Mouse (Mus musculus) lung, adult 2 months (tissue): ENCODE results near the gene Unkl. TPM values are rescaled to one million over a fixed set of nuclear protein-coding genes. Genes with fewer than 3 reads are reported as not detected.
"Not testable (repeated sequence)": the region's sequence is repeated elsewhere in the genome, so short reads cannot be mapped to it uniquely, and the experiment has no call there.

ENCODE experiments used
- DNase-seq: peaks from one replicate; pipeline ENCODE4 v3.0.0; 2022
- H3K4me1 ChIP-seq: fragments of 200-500 bp; 2 replicates; pipeline ENCODE4 v1.6.1; 2011; ENCODE audit warnings: low read length; ENCODE audit not compliant: control insufficient read depth, insufficient read depth
- H3K4me3 ChIP-seq: fragments of 200-500 bp; replicated peaks from 2 replicates; pipeline ENCODE3; 2011; ENCODE audit warnings: low read depth, mild to moderate bottlenecking, control low read depth, low read length; ENCODE audit errors: extremely low read depth
- CTCF ChIP-seq: fragments of 200-500 bp; IDR thresholded peaks from 2 replicates; pipeline ENCODE4 v1.5.1; 2011; ENCODE audit warnings: mild to moderate bottlenecking, low read length, control low read depth; ENCODE audit not compliant: insufficient read depth
- POLR2A ChIP-seq: fragments of 200-500 bp; IDR thresholded peaks from 2 replicates; pipeline ENCODE4 v1.6.1; 2011; ENCODE audit warnings: low read depth, mild to moderate bottlenecking, control low read depth, low read length, borderline replicate concordance; ENCODE audit errors: extremely low read depth
- WGBS: fragments of 180-500 bp; shearing (Covaris S2); methylation state at CpG from one replicate; pipeline ENCODE4 v1.1.7; 2018; 5-methylcytosine and 5-hydroxymethylcytosine counted together
- polyA plus RNA-seq: library from polyadenylated mRNA; depleted of rRNA; stranded (reverse); fragments of >200 nt; gene quantifications from 2 replicates; pipeline ENCODE4 v1.2.3, GENCODE M21; 2012

Unkl gene
- polyA plus RNA-seq, 1 experiment, result 32.0 TPM

- TF ChIP-seq CTCF (no peak), POLR2A (no peak)
- Histone ChIP-seq H3K4me1 (peaks cover 4% of the 10 kb centered on the region; the same call in 1 of the 2 replicates), H3K4me3 (no peak overlapping the region)
- WGBS, result 85% methylated on average over 5 of the region's 5 CpGs
- no peak for DNase-seq
Measured at GRCm38 (mm10) chr17:25227991-25228390, 39.8 kb downstream of the Unkl start.

DNA sequence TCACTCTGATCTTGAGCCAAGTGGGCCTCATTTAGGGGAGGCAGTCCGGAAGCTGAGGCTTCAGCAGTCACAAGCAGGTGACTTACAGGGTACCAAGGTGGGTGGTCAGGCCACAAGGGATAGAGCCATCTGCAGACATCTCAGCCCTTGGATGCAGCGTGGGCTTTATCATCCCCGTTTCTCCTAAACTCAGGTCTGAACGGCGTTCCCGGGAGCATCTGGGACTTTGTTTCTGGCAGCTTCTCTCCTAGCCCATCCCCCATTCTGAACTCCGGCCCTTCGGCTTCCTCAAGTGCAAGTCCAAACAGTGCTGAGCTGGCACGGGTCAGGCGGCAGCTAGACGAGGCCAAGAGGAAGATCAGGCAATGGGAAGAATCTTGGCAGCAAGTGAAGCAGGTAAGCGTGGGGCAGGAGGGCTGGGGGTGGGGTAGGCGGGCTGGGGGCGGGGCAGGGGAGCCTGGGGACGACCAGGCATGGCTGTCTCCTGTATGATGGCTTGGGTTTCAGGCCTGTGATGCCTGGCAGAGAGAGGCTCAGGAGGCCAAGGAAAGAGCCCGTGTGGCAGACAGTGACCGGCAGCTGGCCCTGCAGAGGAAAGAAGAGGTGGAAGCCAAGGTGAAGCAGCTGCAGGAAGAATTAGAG, 41.9 kb downstream of the Unkl start:
- not testable (repeated sequence) for H3K4me1 ChIP-seq, H3K4me3 ChIP-seq
- 51% methylated on average over 17 of the region's 17 CpGs for WGBS
- peak; percentile 33 for DNase-seq

- Histone ChIP-seq H3K4me1 (no peaks in the 10 kb centered on the region), H3K4me3 (no peak overlapping the region)
- WGBS, result 58% methylated on average over 3 of the region's 3 CpGs
- no peak for DNase-seq
- TF ChIP-seq POLR2A, result no peak
- no peak for TF ChIP-seq CTCF
Measured at GRCm38 (mm10) chr17:25230700-25231099, 42.5 kb downstream of the Unkl start.

GRCm38 (mm10) chr17:25231621-25232020, 43.4 kb downstream of the Unkl start:
- not testable (repeated sequence) for DNase-seq, H3K4me3 ChIP-seq, H3K4me1 ChIP-seq
- 92% methylated on average over 6 of the region's 11 CpGs for WGBS

DNA sequence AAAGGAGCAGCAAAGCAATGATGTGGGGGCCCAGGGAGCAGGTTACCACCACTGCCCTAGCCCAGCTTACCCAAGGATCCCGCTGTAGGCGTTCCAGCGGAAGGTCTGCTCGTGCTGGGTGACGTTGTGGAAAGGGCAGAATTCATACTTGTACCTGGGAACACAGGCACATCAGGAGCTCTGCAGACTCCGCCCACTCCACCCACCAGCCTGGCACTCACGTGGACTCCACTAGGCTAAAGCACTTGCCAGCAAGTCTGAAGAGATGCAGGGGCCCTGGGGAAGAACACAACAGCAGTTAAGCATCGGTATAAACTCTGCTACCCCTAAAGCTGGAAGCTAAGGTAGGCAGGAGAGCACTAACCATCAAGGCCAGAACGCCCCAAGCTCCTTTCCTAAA, 47.4 kb downstream of the Unkl start:
- Histone ChIP-seq H3K4me1 (no peaks in the 10 kb centered on the region), H3K4me3 (no peak overlapping the region)
- no peak for DNase-seq
- 82% methylated on average over 9 of the region's 9 CpGs for WGBS
- TF ChIP-seq POLR2A, result no peak
- TF ChIP-seq CTCF, result no peak

GRCm38 (mm10) chr17:25239695-25240636, 51.8 kb downstream of the Unkl start, which contains the start of the genes Gnptg and Tsr3:
Gene Gnptg, minus strand, starts transcription at chr17:25240124.
Gene Tsr3, plus strand, starts transcription at chr17:25240170.
- Histone ChIP-seq H3K4me3 (peak within 1 kb of the TSS; percentile 64), H3K4me1 (no peaks in the 10 kb centered on the region)
- TF ChIP-seq CTCF, result no peak
- TF ChIP-seq POLR2A, result peak; percentile 70; the same call in 1 of the 2 replicates
- under 1% methylated on average over 80 of the region's 80 CpGs for WGBS
- peak; percentile 78 for DNase-seq

DNA sequence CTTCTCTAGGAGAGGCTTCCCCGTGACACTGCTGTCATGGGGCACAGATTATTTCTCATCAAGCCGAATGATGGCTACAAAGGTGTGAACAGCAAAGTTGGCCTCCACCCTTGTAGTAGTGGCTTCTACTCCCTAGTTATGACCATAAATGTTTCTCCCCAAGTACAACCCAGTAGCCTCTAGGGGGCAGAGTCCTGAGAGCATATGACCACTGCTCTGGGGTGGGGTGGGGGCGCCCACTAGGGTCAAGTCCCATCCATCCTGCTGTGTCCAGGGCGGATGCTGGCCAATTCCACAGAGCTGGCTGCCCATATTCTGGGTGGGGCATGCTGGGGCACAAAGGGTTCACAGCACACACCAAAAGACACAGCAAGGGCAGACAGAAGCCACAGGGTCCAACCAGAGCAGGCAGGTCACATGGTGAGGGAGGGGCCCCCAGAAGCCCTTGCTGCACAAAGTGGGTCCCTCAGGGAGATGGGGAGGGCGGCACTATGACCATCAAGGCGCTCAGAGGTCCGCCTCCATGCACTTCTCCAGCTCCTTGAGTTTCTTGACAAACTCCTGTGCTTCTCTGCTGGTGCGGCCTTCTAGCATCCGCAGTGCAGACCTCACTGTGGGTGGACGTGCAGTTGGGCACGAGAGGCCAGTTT, 55.1 kb downstream of the Unkl start:
- TF ChIP-seq POLR2A, result no peak
- TF ChIP-seq CTCF, result no peak
- H3K4me3 ChIP-seq, result no peak overlapping the region
- DNase-seq, result no peak
- no peaks in the 10 kb centered on the region for H3K4me1 ChIP-seq
- 88% methylated on average over 11 of the region's 11 CpGs for WGBS

- 77% methylated on average over 16 of the region's 16 CpGs for WGBS
- H3K4me1 ChIP-seq, result no peaks in the 10 kb centered on the region
- H3K4me3 ChIP-seq, result no peak overlapping the region
- TF ChIP-seq POLR2A, result no peak
- no peak for TF ChIP-seq CTCF
- no peak for DNase-seq
Measured at GRCm38 (mm10) chr17:25244239-25244638, 56.0 kb downstream of the Unkl start.

GRCm38 (mm10) chr17:25248033-25248750, 60.0 kb downstream of the Unkl start:
- Histone ChIP-seq H3K4me1 (no peaks in the 10 kb centered on the region), H3K4me3 (no peak overlapping the region)
- TF ChIP-seq POLR2A (no peak), CTCF (no peak)
- no peak for DNase-seq
- WGBS, result 61% methylated on average over 18 of the region's 18 CpGs
